Mouse (Mus musculus): Measurements from ENCODE around the gene Ssbp1.

Ssbp1 gene

DNA sequence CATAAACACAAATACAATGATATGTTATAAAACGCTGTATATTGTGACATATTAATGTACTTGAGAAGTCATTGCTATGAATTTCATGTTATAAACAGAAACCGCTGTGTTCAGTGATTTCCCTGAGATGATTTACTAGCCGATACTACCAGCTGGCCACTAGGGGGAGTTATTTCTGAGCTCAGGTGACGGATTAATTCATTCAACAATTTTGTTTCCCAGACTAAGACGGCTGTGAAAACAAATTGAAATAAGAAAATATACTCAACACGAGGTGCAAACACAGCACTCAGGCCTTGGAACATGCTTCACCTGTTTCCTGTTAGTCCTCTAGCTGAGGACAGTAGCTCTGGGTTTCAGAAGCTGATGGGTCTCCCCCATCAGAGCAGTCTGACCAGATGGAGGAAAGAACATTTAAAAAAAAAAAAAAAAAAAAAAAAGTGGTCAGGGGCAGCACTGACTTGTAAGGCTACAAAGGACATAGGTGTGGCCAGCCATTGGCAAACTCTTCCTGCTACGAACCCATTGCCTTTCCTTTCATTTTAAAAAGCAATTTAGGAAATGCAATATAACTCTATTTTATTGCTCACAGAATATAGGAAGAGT is 16.6 kb upstream of the Ssbp1 start:
- in situ Hi-C loops (cut with MboI, MseI), result loop anchor here (10.0 to 25.0 kb wide), 2 partner anchors 140 to 1108 kb away; no protein-coding TSS in a partner anchor

DNA sequence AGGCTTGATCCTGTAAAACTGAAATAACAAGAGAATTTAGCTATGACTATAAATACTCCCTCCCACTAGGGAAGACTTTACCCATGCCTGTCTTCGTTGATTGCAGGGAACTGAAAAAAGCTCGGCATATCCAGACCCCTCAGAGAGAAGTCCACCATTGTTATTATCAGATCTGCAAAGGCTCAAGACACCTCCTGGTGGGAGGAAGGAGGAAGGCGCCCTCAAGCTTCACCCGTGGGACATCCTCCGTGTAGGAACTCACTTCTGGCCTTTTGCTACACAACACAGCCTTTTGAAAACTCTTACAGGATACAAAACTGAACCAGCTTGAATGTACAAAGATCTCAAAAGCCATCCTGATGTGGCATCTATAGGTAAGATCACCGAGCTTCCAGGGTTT is 5.4 kb upstream of the Ssbp1 start:
- in situ Hi-C loops (cut with MboI, MseI), result loop anchor here (25.0 kb wide), 1 partner anchor 1097 kb away; no protein-coding TSS in a partner anchor

DNA sequence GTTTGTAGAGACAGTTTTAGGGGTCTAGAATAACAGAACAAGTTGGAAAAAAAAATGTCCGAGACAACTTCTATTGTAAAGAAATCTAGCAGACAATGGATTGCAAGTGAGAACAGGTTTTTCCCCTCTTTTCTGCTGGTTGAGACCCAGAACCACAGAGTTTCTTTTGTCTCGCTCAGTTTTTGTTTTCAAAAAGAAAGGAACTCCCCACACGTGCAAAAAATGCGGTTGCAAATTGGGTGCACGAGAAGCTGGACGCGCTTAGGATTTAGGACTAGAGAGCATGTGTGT is 513 bp downstream of the Ssbp1 start:
- in situ Hi-C loops (cut with MboI, MseI), result loop anchor here (5.0 to 25.0 kb wide), 2 partner anchors 144 to 1091 kb away; partner anchors contain the start of gene Agk

DNA sequence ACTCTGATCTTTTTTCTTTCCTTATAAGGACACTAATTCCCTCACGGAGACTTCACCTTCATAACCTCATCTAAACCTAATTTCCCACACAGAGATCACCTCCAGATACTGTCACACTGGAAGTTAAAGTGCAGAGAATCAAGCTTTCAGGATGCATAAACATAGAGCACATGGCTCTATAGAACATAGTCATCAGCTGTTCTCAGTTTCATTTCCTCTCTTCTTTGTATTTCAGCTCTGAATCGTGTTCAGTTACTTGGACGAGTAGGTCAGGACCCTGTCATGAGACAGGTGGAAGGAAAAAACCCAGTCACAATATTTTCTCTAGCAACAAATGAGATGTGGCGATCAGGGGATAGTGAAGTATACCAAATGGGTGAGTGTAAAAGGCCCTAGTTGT is 5.0 kb downstream of the Ssbp1 start:
- in situ Hi-C loops (cut with MboI, MseI), result no loop called here

DNA sequence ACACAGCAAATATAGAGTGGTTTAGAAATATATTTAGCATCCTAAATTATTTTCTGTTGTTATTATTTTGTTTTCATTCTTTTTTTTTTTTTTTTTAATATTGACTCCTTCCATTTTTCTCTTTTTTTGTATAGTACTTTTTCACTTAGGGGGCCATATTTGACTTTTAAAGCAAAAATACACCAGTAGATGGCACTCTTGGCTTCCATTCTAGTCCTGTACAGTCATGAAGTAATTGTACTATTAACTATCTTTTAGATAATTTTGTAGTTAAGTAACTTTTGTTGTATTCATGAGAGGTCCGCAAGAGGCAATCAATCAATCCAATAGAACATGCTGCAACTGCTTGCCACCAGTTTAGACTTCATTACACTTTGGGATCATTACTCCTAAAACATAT is 8.6 kb downstream of the Ssbp1 start:
- in situ Hi-C loops (cut with MboI, MseI), result loop anchor here (10.0 kb wide), 1 partner anchor 205 kb away; no protein-coding TSS in a partner anchor

DNA sequence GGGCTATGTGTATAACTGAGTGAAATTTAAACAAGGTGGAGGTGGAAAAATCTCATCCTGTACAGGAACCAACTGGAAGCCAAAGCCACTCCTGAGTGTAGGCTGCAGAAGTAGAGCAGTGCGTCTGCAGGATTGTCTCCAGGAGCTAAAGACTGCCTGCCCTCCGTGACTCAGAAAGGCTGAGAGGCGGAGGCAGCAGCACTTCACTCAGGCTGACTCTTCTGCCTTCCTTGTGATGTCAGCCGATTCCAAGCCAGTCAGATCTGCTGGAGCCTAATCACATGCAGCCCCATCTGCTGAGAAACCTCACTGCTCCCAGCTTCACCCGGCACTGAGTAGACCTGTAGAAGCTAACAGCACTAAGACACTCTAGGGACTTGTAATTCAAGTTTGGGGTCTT is 11.2 kb downstream of the Ssbp1 start:
- in situ Hi-C loops (cut with MboI, MseI), result loop anchor here (10.0 kb wide), 1 partner anchor 202 kb away; no protein-coding TSS in a partner anchor

DNA sequence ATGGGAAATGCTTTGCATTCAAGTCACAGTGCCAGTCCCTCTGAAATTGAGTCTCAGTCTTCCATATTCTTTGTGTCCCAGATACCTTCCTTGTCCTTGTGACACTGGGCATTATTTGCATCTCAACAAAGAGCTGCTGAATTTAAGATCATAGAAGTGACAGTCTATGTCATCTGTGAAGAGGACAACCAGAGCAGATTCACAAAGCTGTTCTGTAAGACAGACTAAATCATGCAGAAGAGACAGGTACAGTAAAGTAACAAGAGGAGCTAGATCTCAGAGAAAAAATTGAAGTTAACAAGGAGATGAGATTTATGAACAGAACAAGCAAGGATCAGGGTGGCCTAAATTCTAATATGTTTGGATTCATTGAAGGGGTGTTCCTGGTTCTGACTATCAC is 19.8 kb downstream of the Ssbp1 start, which contains the start of gene Tas2r137:
TSS of gene Tas2r137 (plus strand) at position 301 of the 400 bp plus-strand sequence.
- in situ Hi-C loops (cut with MboI, MseI), result no loop called here

DNA sequence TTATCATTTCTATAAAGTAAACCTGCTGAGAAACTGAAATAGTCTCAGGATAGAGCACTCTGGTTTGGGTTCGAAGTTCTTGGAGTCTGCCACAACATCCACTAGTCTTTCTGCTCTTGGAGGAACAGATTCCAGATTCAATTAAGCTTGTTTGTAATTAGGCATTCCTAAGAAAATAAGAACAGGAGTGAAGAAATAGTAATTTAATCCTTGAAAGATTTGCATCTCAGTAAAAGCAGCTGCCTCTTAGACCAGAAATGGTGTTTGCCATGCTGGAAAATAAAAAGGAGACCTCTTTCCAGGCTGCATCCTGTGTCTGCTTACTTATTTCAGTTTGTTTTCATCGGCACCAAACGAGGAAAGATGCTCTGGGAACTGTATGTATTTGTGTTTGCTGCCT is 22.1 kb downstream of the Ssbp1 start, which contains the start of gene Tas2r108:
TSS of gene Tas2r108 (plus strand) at position 301 of the 400 bp plus-strand sequence.
- in situ Hi-C loops (cut with MboI, MseI), result no loop called here

DNA sequence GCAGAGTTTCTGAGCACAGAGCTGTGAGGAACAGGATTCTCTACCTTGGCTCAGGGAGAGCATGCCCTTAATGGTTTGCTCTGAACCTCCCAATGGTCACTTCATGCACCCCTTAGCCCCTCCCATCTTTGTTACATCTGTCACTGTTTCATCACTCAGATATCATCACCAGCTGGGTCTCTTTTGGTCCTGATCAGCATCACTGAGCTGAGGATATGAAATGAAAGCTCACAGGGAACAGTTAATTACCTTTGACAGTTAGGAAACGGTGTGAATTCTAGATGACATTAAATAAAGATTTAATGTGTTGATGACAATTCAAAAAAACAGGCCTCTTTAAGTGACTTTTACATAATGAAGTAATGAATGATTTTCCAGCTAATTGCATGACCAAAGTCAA is 48.3 kb downstream of the Ssbp1 start, which contains the start of gene Prss37:
TSS of gene Prss37 (minus strand) at position 101 of the 400 bp plus-strand sequence.
- in situ Hi-C loops (cut with MboI, MseI), result no loop called here
